Comparison of ENCODE assay signal across 8 mouse cellular contexts in genomic region chr7:97453141-97453921, GRCm38 (mm10). TPM values are rescaled to one million over a fixed set of nuclear protein-coding genes. Genes with fewer than 3 reads are reported as not detected.
A peak's percentile ranks its signal among the peaks of the same experiment; 100 is the strongest.
DNase-seq lines count a peak whose midpoint lies in the region; ATAC-seq and TF ChIP-seq lines count a peak whose summit lies in the region.

No protein-coding gene starts in this region.

- TF ChIP-seq POLR2A in cortical plate, adult 2 months (IDR thresholded peaks at IDR 0.05; ENCODE audit: extremely low read depth, insufficient read depth, low read length): no peak

- peak overlapping the region; percentile 31 for H3K4me3 ChIP-seq in cortical plate, adult 2 months (ENCODE audit: insufficient read depth, low read length)
- peak overlapping the region; percentile 51 for H3K4me3 ChIP-seq in heart, embryonic 16.5 days (ENCODE audit: low read length)

- no peaks in the 10 kb centered on the region for H3K36me3 ChIP-seq in heart, embryonic 16.5 days (ENCODE audit: control insufficient read depth, insufficient read depth)
- no peaks in the 10 kb centered on the region for H3K36me3 ChIP-seq in splenic B cell, adult 2 months (ENCODE audit: control insufficient read depth, insufficient read depth, low read length, poor library complexity, severe bottlenecking)

- H3K4me1 ChIP-seq in cortical plate, adult 2 months (ENCODE audit: control insufficient read depth, insufficient read depth, low read length): no peaks in the 10 kb centered on the region
- H3K4me1 ChIP-seq in heart, embryonic 16.5 days (ENCODE audit: control insufficient read depth, insufficient read depth, low read length): 0 out of 2 replicates have a peak, but pooled peaks cover 2% of the 10 kb centered on the region

- H3K27ac ChIP-seq in cortical plate, adult 2 months (ENCODE audit: insufficient read depth, low read length): no peak overlapping the region
- H3K27ac ChIP-seq in heart, embryonic 16.5 days (ENCODE audit: low read length): 0 out of 2 replicates have a peak overlapping the region, but pooled peaks have one; percentile 5

- peaks cover 6% of the 10 kb centered on the region for H3K9me3 ChIP-seq in heart, embryonic 16.5 days (replicated peaks; ENCODE audit: control insufficient read depth, low read length)

- H3K9ac ChIP-seq in heart, embryonic 16.5 days (ENCODE audit: low read length): peak overlapping the region; percentile 55

- WGBS in heart, embryonic 16.5 days: 2% methylated on average over 27 of the region's 27 CpGs

- peak; percentile 76 for ATAC-seq in heart, embryonic 16.5 days (replicated peaks; ENCODE audit: extremely low read depth, insufficient read depth, low FRiP score)
- ATAC-seq in megakaryocyte progenitor cell, adult 5-6 weeks (replicated peaks; ENCODE audit: poor library complexity): peak; percentile 89

- peak overlapping the region; percentile 87 for H3K4me2 ChIP-seq in heart, embryonic 16.5 days (ENCODE audit: low read depth, low read length)

- DNase-seq in gastrocnemius, postnatal 14 days: peak; percentile 15
- DNase-seq in gastrocnemius, postnatal 36 days: no peak
- DNase-seq in kidney, postnatal 25 days: peak; percentile 21 to 61
- peak; percentile 42 for DNase-seq in splenic B cell, adult 2 months (ENCODE audit: low read depth, low spot score)
- DNase-seq in cerebellum, postnatal 25 days: no peak

- no peak for TF ChIP-seq CTCF in cortical plate, adult 2 months (IDR thresholded peaks at IDR 0.05; ENCODE audit: extremely low read depth, insufficient read depth, low read length)

- intact Hi-C loops in gastrocnemius, postnatal 14 days (cut with DNase I; ENCODE audit: low total_unique reads): no loop called here
- intact Hi-C loops in gastrocnemius, postnatal 36 days (cut with DNase I): no loop called here

- no peaks in the 10 kb centered on the region for H3K27me3 ChIP-seq in heart, embryonic 16.5 days (ENCODE audit: control insufficient read depth, insufficient read depth, low read length)
- H3K27me3 ChIP-seq in splenic B cell, adult 2 months (ENCODE audit: control insufficient read depth, insufficient read depth, low read length, poor library complexity, severe bottlenecking): no peaks in the 10 kb centered on the region

RNA-seq across cellular contexts. Expression of gene Kctd14, which starts 2.2 kb away (rescaled TPM):
- total RNA-seq in gastrocnemius, postnatal 14 days (2021): under 1 TPM; 0.16 to 0.23 TPM
- not detected for total RNA-seq in gastrocnemius, postnatal 36 days (2021)
- 3.9 and 4.0 TPM in 2 replicates for polyA plus RNA-seq in cortical plate, adult 2 months (2012; rRNA removed)
- 1.4 and 1.5 TPM in 2 replicates for polyA plus RNA-seq in heart, embryonic 16.5 days (2015; fragmentation: Nextera tagmentation; extraction: Ambion mirVana)
- total RNA-seq in megakaryocyte progenitor cell, adult 5-6 weeks (2015): 5.9 and 6.7 TPM in 2 replicates
- 3.3 and 5.1 TPM in 2 replicates for total RNA-seq in megakaryocyte progenitor cell, adult 5-6 weeks (2017)

RNA-seq across cellular contexts. Expression of gene Ints4, which starts 27.4 kb away (rescaled TPM):
- 10 to 100 TPM; 21.2 to 24.9 TPM for total RNA-seq in gastrocnemius, postnatal 14 days (2021)
- 10 to 100 TPM; 21.6 to 23.2 TPM for total RNA-seq in gastrocnemius, postnatal 36 days (2021)
- polyA plus RNA-seq in cortical plate, adult 2 months (2012; rRNA removed): 49.8 and 52.8 TPM in 2 replicates
- polyA plus RNA-seq in heart, embryonic 16.5 days (2015; fragmentation: Nextera tagmentation; extraction: Ambion mirVana): 37.3 and 40.8 TPM in 2 replicates
- 80.7 and 124 TPM in 2 replicates for total RNA-seq in megakaryocyte progenitor cell, adult 5-6 weeks (2015)
- total RNA-seq in megakaryocyte progenitor cell, adult 5-6 weeks (2017): 44.6 and 62.6 TPM in 2 replicates

RNA-seq across cellular contexts. Expression of gene Thrsp, which starts 35.8 kb away (rescaled TPM):
- 10 to 100 TPM; 36.0 to 40.5 TPM for total RNA-seq in gastrocnemius, postnatal 14 days (2021)
- total RNA-seq in gastrocnemius, postnatal 36 days (2021): 10 to 100 TPM; 15.4 to 23.9 TPM
- polyA plus RNA-seq in cortical plate, adult 2 months (2012; rRNA removed): 53.6 and 56.8 TPM in 2 replicates
- 1.0 and 2.0 TPM in 2 replicates for polyA plus RNA-seq in heart, embryonic 16.5 days (2015; fragmentation: Nextera tagmentation; extraction: Ambion mirVana)
- total RNA-seq in megakaryocyte progenitor cell, adult 5-6 weeks (2015): not detected in 2 replicates
- total RNA-seq in megakaryocyte progenitor cell, adult 5-6 weeks (2017): not detected in 2 replicates

RNA-seq across cellular contexts. Expression of gene Ndufc2, which starts 53.5 kb away (rescaled TPM):
- 100 to 1,000 TPM; 304 to 343 TPM for total RNA-seq in gastrocnemius, postnatal 14 days (2021)
- total RNA-seq in gastrocnemius, postnatal 36 days (2021): 100 to 1,000 TPM; 297 to 299 TPM
- 215 and 243 TPM in 2 replicates for polyA plus RNA-seq in cortical plate, adult 2 months (2012; rRNA removed)
- polyA plus RNA-seq in heart, embryonic 16.5 days (2015; fragmentation: Nextera tagmentation; extraction: Ambion mirVana): 592 and 600 TPM in 2 replicates
- 173 and 202 TPM in 2 replicates for total RNA-seq in megakaryocyte progenitor cell, adult 5-6 weeks (2015)
- 307 and 320 TPM in 2 replicates for total RNA-seq in megakaryocyte progenitor cell, adult 5-6 weeks (2017)

Comparison
In these comparisons a context has a peak if more than half of its experiments do, and no peak if none do; other contexts are left out.
1. DNase-seq: peak in gastrocnemius, postnatal 14 days (single experiment), kidney, postnatal 25 days (2 of 2) and splenic B cell, adult 2 months (single experiment); none in gastrocnemius, postnatal 36 days (0 of 2) and cerebellum, postnatal 25 days (0 of 2).
2. RNA of gene Thrsp, which starts 35.8 kb away (total RNA-seq): 36.0 to 40.5 TPM in gastrocnemius, postnatal 14 days and 15.4 to 23.9 TPM in gastrocnemius, postnatal 36 days; not detected in megakaryocyte progenitor cell, adult 5-6 weeks; every median in the first group is over 10 times any median in the second.